Mouse (Mus musculus): ENCODE results near the gene Smad6. TPM values are rescaled to one million over a fixed set of nuclear protein-coding genes. Genes with fewer than 3 reads are reported as not detected.

Gene Smad6
- 43.5 and 111 TPM in 2 replicates for polyA plus RNA-seq (2012; rRNA removed; ENCODE audit: low replicate concordance)

GRCm38 (mm10) chr9:64021853-64022561 lies at the start of gene Smad6:
TSS of gene Smad6 (minus strand) at chr9:64022059.

Other genes starting within 250 kb of the Smad6 start
- 0.42 and 0.43 TPM in 2 replicates for gene Lctl, start 95.1 kb upstream of the Smad6 start, polyA plus RNA-seq (2012; rRNA removed; ENCODE audit: low replicate concordance)
- gene Zwilch, start 151.0 kb upstream of the Smad6 start, polyA plus RNA-seq (2012; rRNA removed; ENCODE audit: low replicate concordance) = 0.36 and 1.0 TPM in 2 replicates
- gene Rpl4, start 151.3 kb upstream of the Smad6 start, polyA plus RNA-seq (2012; rRNA removed; ENCODE audit: low replicate concordance) = 84.7 and 125 TPM in 2 replicates
- gene Snapc5, start 157.2 kb upstream of the Smad6 start, polyA plus RNA-seq (2012; rRNA removed; ENCODE audit: low replicate concordance) = 2.4 and 3.4 TPM in 2 replicates
- gene Uchl4, start 213.1 kb upstream of the Smad6 start, polyA plus RNA-seq (2012; rRNA removed; ENCODE audit: low replicate concordance) = not detected in 2 replicates
- 30.8 and 48.7 TPM in 2 replicates for gene Map2k1, start 231.6 kb upstream of the Smad6 start, polyA plus RNA-seq (2012; rRNA removed; ENCODE audit: low replicate concordance)

Measured in duodenum, adult 2 months (tissue).